Mouse (Mus musculus): ENCODE data around the gene Tbx6.

DNA sequence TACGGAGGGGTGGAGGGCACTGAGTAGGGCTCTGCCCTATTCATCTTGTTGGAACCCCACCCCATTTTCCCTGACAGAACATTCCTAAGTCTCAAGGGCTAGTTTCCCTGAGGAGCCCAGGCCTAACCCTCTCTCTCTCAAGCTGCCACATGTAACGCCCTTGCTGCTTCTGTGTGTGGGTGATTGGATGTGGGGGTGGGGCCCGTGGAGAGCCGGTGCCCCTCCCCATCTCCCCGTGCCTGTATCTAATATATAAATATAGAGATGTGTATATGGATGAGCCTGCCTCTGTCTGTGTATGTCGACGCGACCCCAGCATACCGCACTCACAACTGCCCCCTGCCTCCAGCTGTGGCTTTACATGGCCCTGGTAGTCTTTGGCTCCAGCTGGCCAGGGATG lies 15.7 kb upstream of the Tbx6 start:
- TF ChIP-seq CTCF (conservative IDR thresholded peaks at IDR 0.05; ENCODE audit: low read length): no peak
- no peak for TF ChIP-seq NANOG (IDR thresholded peaks at IDR 0.05; ENCODE audit: borderline replicate concordance, low read length)

All from E14TG2a.4 (cell line).